In genomic region chr15:101103605-101104304, GRCm38 (mm10) we compare ENCODE assay signal across 26 mouse cellular contexts. TPM values are rescaled to one million over a fixed set of nuclear protein-coding genes. Genes with fewer than 3 reads are reported as not detected.
"Had no signal": no experiment of that assay in that cellular context is flagged by ENCODE, and none has a peak within 500 bp of the region (broad histone marks: within the 10 kb centered on the region; RNA-seq: fewer than 3 reads in every experiment).

No protein-coding gene starts in this region.

- H3K36me3 ChIP-seq: limb, embryonic 10.5 days; limb, embryonic 13.5 days; liver, embryonic 12.5 days; liver, embryonic 15.5 days; lung, embryonic 15.5 days had no signal

- H3K9ac ChIP-seq: limb, embryonic 13.5 days; liver, embryonic 12.5 days; liver, embryonic 15.5 days; lung, embryonic 15.5 days had no signal

- H3K4me2 ChIP-seq: limb, embryonic 13.5 days; liver, embryonic 12.5 days; liver, embryonic 15.5 days; lung, embryonic 15.5 days had no signal

- H3K4me3 ChIP-seq: layer of hippocampus, adult 2 months; limb, embryonic 10.5 days; limb, embryonic 13.5 days; liver, embryonic 12.5 days; liver, embryonic 15.5 days; lung, embryonic 15.5 days had no signal

- H3K27ac ChIP-seq: layer of hippocampus, adult 2 months; limb, embryonic 10.5 days; limb, embryonic 13.5 days; liver, embryonic 12.5 days; liver, embryonic 15.5 days; lung, embryonic 15.5 days had no signal

- H3K9me3 ChIP-seq: limb, embryonic 10.5 days; limb, embryonic 13.5 days; liver, embryonic 12.5 days; liver, embryonic 15.5 days; lung, embryonic 15.5 days had no signal

- DNase-seq: kidney, adult 11 months; kidney, adult 9 months; kidney, postnatal 25 days; layer of hippocampus, adult 9-11 months; liver; lung, adult 18-20 months; lung, postnatal 10 days; lung, postnatal 4 days; midbrain, embryonic 14.5 days; thymus, adult 18-20 months; thymus, postnatal 4 days had no signal

- H3K27me3 ChIP-seq: limb, embryonic 13.5 days had no signal

RNA-seq across cellular contexts. Expression of gene Ankrd33, which starts 11.8 kb away (rescaled TPM):
- polyA plus RNA-seq: kidney, embryonic 16.5 days; large intestine, adult 2 months; limb, embryonic 10.5 days; limb, embryonic 13.5 days; liver, embryonic 12.5 days; liver, embryonic 15.5 days; lung, embryonic 15.5 days; midbrain, embryonic 14.5 days; midbrain, postnatal 0 days; neural tube, embryonic 11.5 days; neural tube, embryonic 14.5 days; small intestine, adult 2 months; spleen, adult 2 months; stomach, embryonic 16.5 days; testis, adult 2 months had no signal

RNA-seq across cellular contexts. Expression of gene Gm47841, which starts 56.6 kb away (rescaled TPM):
- polyA plus RNA-seq: kidney, embryonic 16.5 days; large intestine, adult 2 months; limb, embryonic 10.5 days; limb, embryonic 13.5 days; liver, embryonic 12.5 days; liver, embryonic 15.5 days; midbrain, embryonic 14.5 days; midbrain, postnatal 0 days; neural tube, embryonic 11.5 days; neural tube, embryonic 14.5 days; small intestine, adult 2 months; spleen, adult 2 months; stomach, embryonic 16.5 days had no signal
